Mouse (Mus musculus) B cell, adult 2 months (primary cell): ENCODE measurements around the gene Wdr66.

Experiments used
- DNase-seq, 2 experiments: peaks; one replicate each; pipeline ENCODE4 v3.0.0; 2022

Wdr66 gene

GRCm38 (mm10) chr5:123317992-123318391 lies 66.1 kb downstream of the Wdr66 start:
- DNase-seq = peak; percentile 37 to 45

DNA sequence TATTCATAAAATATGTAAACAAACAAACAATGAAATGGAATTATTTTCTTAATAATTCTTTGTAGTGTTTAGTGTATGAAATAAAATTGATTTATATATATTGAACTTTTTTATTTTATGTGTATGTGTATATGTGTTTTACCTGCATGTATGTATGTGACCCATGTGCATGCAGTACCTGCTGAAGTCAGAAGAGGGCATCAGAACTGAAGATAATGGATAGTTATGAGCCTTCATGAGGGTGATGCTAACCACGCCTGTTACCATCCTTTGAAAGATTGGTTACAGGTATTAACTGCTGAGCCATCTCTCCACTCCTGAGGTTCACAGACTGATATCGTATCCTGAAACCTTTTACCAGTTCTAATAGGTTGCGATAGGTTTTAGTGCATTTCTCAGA lies 68.2 kb downstream of the Wdr66 start:
- DNase-seq = peak; percentile 49 to 61

GRCm38 (mm10) chr5:123324242-123324641 lies 72.3 kb downstream of the Wdr66 start:
- peak; percentile 41 to 47 for DNase-seq

- no peak for DNase-seq
Observed at GRCm38 (mm10) chr5:123326006-123326750, 74.3 kb downstream of the Wdr66 start.

GRCm38 (mm10) chr5:123326751-123327148 lies 74.8 kb downstream of the Wdr66 start:
- peak; percentile 69 to 79 for DNase-seq

GRCm38 (mm10) chr5:123327686-123328085 lies 75.8 kb downstream of the Wdr66 start:
- DNase-seq = peak in 1 of 2 experiments; percentile 44

DNA sequence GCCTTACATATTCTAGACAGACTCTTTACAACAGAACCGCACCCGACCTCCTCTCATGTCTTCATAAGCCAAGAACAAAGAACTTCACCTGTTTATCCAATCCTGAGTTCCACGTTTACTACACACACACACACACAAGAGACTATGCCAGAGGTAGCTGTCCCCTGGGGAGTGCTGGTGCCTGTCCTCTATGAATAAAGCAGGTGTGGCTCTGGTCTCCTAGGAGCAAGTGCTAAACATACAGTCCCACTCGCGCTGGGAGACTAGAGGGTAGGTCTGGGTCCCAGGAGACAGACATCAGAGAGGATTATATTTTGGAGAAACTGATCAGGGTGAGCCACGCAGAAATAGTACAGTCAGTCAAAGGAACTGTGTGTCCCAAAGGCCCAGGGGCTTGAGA lies 81.7 kb downstream of the Wdr66 start:
- no peak for DNase-seq

- DNase-seq = no peak
Observed at GRCm38 (mm10) chr5:123336205-123336961, 84.5 kb downstream of the Wdr66 start.

DNA sequence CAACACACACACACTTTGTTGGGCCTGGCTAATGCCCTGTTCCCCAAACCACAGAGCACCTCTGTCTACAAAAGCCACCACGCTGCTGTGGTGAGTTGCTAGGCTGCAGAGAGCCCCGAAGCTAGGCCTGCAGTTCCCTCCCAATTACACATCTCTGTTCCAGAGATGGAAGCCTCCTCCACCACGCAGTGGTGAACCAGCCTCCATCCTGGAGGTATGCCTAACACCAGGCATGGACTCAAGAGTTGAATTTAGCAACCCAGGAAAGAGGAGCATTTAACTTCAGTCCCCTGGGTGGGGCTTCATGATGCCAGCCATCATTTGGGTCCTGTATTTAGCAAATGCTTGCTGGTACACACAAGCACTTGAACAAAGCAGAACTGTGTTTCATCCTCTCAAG lies 86.6 kb downstream of the Wdr66 start:
- DNase-seq = no peak

DNA sequence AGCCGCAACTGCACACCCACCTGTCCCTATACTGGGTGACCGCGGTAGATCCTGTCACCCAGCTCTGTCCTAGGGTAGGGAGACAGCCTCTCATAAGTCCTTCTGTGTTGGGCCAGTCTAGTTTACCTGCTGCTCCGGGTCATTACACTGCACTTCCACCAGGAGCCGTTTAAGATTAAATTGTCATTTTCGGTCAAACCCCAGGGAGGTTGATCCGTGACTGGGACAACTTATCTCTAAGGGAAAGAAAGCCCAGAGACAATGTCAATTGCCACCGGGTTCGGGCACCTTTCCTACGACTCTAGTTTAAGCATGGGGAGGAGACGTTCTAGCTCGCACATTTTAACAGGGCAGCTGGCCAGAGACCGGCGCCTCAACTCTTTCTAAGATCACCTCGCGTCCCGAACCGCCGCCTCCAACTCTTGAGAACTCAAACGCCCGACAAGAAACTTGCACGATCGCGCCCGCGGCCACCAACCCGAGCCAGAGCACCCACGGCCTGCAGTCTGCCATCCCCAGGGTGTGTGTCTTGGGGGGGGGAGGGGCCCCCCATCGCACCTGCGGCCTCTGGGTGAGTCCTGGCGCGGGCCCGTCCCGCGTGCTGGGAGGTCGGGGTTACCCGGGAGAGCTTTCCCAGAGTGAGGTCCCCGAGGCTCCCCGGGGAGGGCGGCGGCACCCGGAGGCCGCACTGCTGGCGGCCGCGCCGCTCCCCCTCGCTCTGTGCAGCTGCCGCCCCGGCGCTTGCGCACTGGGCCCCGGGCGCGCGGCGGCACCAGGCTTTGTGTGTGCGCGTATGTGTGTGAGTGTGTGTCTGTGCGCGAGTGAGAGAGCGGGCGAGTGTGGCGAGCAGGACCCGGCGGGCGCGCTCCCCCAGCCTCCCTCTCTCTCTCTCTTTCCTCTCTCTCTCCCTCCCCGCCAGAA lies 92.1 kb downstream of the Wdr66 start, which contains the start of gene Bcl7a:
TSS of gene Bcl7a (plus strand) at position 128 of the 921 bp plus-strand sequence.
- peak; percentile 88 to 92 for DNase-seq

GRCm38 (mm10) chr5:123344628-123344962 lies 92.7 kb downstream of the Wdr66 start:
- DNase-seq = no peak

GRCm38 (mm10) chr5:123344963-123345852 lies 93.3 kb downstream of the Wdr66 start:
- DNase-seq = peak; percentile 59 to 61

GRCm38 (mm10) chr5:123345853-123346654 lies 94.2 kb downstream of the Wdr66 start:
- DNase-seq = peak; percentile 63

- DNase-seq = no peak
Observed at GRCm38 (mm10) chr5:123346701-123347270, 94.9 kb downstream of the Wdr66 start.

GRCm38 (mm10) chr5:123347985-123348384 lies 96.1 kb downstream of the Wdr66 start:
- no peak for DNase-seq

- peak; percentile 73 to 74 for DNase-seq
Observed at GRCm38 (mm10) chr5:123350386-123350785, 98.5 kb downstream of the Wdr66 start.

GRCm38 (mm10) chr5:123355918-123356317 lies 104.0 kb downstream of the Wdr66 start:
- no peak for DNase-seq

DNA sequence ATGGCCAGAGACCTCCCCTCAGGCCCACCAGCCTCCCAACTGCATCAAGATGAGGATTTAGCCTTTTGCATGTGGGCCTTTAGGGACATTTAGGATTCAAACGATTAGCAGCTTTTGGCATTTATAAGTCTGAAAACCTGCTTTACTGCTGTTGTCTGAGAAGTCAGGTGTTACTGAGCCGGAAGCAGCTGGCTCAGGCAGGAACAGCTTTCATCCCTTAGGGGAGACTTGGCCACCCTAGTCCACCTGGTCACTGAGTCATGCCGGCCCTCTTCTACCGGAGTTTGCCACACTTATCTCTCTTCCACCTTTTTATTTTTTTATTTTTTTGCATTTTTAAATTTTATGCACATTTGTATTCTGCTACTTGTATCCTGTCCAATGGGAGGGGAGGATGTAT lies 105.4 kb downstream of the Wdr66 start:
- DNase-seq = no peak

DNA sequence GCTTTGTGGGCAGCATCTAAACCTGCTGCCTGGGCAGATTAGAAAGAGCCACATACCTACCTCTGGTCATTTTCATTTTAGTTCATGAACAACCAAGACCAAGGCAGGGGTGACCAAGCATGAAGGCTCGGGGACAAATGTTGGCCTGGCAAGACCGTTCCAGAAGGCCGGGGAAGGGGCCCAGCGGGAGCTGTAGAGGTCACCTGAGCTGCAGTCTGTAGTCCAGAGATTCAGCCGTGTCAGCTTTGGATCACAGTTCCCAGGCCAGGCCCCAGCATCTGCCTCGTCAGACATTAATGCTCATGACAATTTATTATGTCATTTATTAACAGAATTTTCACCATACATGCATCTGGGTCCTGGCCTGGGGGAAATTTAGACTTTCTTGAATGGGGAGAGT lies 107.5 kb downstream of the Wdr66 start:
- no peak for DNase-seq

DNA sequence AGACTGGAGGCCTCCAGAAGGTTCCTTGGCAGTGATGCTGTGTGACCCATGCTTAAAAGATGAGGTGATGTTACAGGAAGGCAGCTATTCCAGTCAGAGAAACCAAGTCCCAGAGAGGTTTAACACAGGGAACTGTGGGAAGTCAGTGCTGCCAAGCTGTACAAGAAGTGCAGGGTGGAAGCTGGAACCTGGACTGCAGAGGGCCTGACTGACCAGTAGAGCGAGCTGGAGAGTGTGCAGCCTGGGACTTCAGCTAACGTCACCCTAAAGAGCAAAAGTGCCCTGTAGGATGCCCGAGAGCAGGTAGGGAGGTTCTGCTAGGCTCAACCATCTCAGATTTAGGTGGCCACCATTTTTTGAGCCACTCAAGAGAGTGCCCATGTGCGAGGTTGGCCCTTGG lies 111.0 kb downstream of the Wdr66 start:
- DNase-seq = no peak
